ENCODE assay signal across 8 mouse cellular contexts in the genomic region with DNA sequence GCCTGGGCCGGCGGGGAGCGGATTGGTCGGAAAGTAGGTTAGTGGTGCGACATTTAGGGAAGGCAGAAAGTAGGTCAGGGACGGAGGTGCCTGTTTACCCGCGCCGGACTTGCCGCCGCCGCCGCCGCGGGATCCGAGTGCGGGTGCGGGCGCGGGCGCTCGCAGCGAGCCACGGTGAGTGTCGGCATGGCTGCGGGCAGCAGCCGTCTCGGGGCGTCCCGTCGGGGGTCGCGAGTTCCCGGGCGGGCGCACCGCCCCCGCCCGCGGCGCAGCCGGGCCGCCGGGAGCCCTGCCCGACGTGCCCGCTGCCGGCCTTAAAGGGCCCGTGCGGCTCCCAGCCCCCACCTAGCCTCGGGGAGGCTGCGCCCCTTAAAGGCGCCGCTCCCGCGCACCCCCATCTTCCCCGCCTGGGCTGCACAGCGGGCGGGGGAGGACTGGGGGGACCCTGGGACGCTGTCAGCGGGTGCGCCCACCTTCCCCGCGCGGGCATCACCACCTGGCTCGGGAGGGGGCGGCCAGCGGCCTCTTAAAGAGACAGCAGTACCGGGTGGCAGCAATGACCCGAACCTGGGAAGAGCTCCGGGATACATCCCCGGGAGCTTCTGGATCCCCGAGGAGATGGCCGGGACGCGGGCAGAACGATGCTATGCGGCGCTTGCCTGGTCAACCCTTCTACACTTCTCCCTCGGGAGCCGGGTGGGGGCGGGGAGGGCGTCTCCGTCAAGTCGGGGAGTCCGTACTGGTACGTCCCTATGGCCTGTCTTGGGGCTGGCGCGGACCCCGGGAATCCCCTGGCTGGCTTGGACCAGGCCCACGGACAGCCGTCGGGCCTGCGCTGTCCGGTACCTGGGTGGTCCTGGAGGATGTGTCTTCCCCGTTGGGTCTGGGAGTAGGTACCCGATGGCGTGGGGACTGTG. TPM values are rescaled to one million over a fixed set of nuclear protein-coding genes. Genes with fewer than 3 reads are reported as not detected.
DNase-seq lines count a peak whose midpoint lies in the region; ATAC-seq and TF ChIP-seq lines count a peak whose summit lies in the region.

No protein-coding gene starts in this region.

- DNase-seq in ES-E14 (ENCODE audit: low read depth, low spot score) = no peak
- DNase-seq in adrenal gland, postnatal 4 days (ENCODE audit: low spot score in 2 of 2) = peak; percentile 29 to 32
- DNase-seq in hindbrain, embryonic 10.5 days (ENCODE audit: low spot score) = peak; percentile 50
- DNase-seq in layer of hippocampus, postnatal 10 days (ENCODE audit: low spot score in 2 of 2) = peak; percentile 71 to 81
- peak; percentile 61 for DNase-seq in lung, embryonic 14.5 days
- DNase-seq in ovary, postnatal 36 days (ENCODE audit: low spot score) = peak; percentile 67

- peak; percentile 67 for ATAC-seq in forebrain, embryonic 12.5 days (ENCODE audit: low FRiP score)
- ATAC-seq in lung, embryonic 14.5 days (ENCODE audit: insufficient read depth) = peak; percentile 64
- ATAC-seq in megakaryocyte progenitor cell, adult 5-6 weeks (replicated peaks; ENCODE audit: poor library complexity) = no peak

- peak overlapping the region; percentile 87 for H3K4me2 ChIP-seq in forebrain, embryonic 12.5 days
- H3K4me2 ChIP-seq in lung, embryonic 14.5 days = peak overlapping the region; percentile 90

- no peak overlapping the region for H3K27ac ChIP-seq in ES-E14 (ENCODE audit: insufficient read depth, low read depth, low read length, poor library complexity, severe bottlenecking)
- peak overlapping the region; percentile 76 for H3K27ac ChIP-seq in forebrain, embryonic 12.5 days
- peak overlapping the region; percentile 83 for H3K27ac ChIP-seq in hindbrain, embryonic 10.5 days
- H3K27ac ChIP-seq in lung, embryonic 14.5 days (ENCODE audit: low read depth) = peak overlapping the region; percentile 36

- peaks cover 57% of the 10 kb centered on the region for H3K27me3 ChIP-seq in forebrain, embryonic 12.5 days
- H3K27me3 ChIP-seq in hindbrain, embryonic 10.5 days (ENCODE audit: insufficient read depth, poor library complexity, severe bottlenecking) = peaks cover 68% of the 10 kb centered on the region
- peaks cover 35% of the 10 kb centered on the region for H3K27me3 ChIP-seq in lung, embryonic 14.5 days (ENCODE audit: insufficient read depth, low read length)

- peak overlapping the region; percentile 73 for H3K9ac ChIP-seq in ES-E14 (ENCODE audit: insufficient read depth, low read depth, low read length, poor library complexity, severe bottlenecking)
- H3K9ac ChIP-seq in forebrain, embryonic 12.5 days = peak overlapping the region; percentile 65
- peak overlapping the region; percentile 62 for H3K9ac ChIP-seq in lung, embryonic 14.5 days

- peak overlapping the region; percentile 85 to 96 for H3K4me3 ChIP-seq in ES-E14 (ENCODE audit: insufficient read depth in 1 of 2, low read depth in 1 of 2, low read length in 2 of 2, poor library complexity in 1 of 2, severe bottlenecking in 1 of 2)
- peak overlapping the region; percentile 73 for H3K4me3 ChIP-seq in forebrain, embryonic 12.5 days (replicated peaks)
- peak overlapping the region; percentile 75 for H3K4me3 ChIP-seq in hindbrain, embryonic 10.5 days
- peak overlapping the region; percentile 72 for H3K4me3 ChIP-seq in lung, embryonic 14.5 days (ENCODE audit: low read depth, low read length)

- no peaks in the 10 kb centered on the region for H3K36me3 ChIP-seq in ES-E14 (ENCODE audit: control insufficient read depth, insufficient read depth, low read length, poor library complexity, severe bottlenecking)
- H3K36me3 ChIP-seq in forebrain, embryonic 12.5 days (replicated peaks) = no peaks in the 10 kb centered on the region
- no peaks in the 10 kb centered on the region for H3K36me3 ChIP-seq in hindbrain, embryonic 10.5 days
- no peaks in the 10 kb centered on the region for H3K36me3 ChIP-seq in lung, embryonic 14.5 days (ENCODE audit: insufficient read depth)

- in situ Hi-C loops in ES-E14 (cut with MboI; ENCODE audit: low sequenced_read_pairs in 2 of 2, unreplicated experiment in 2 of 2) = no loop called here

- under 1% methylated on average over 74 of the region's 98 CpGs for WGBS in forebrain, embryonic 12.5 days
- under 1% methylated on average over 98 of the region's 98 CpGs for WGBS in hindbrain, embryonic 10.5 days
- under 1% methylated on average over 85 of the region's 98 CpGs for WGBS in lung, embryonic 14.5 days

- TF ChIP-seq CTCF in lung, embryonic 14.5 days (IDR thresholded peaks at IDR 0.05; ENCODE audit: low read depth) = no peak

- H3K4me1 ChIP-seq in ES-E14 (ENCODE audit: control insufficient read depth in 2 of 2, insufficient read depth in 2 of 2, low read length in 2 of 2, poor library complexity in 1 of 2) = 0 out of 4 replicates have a peak, but pooled peaks cover 0 to 3% of the 10 kb centered on the region in 2 experiments
- peaks cover 18% of the 10 kb centered on the region for H3K4me1 ChIP-seq in forebrain, embryonic 12.5 days
- H3K4me1 ChIP-seq in hindbrain, embryonic 10.5 days (replicated peaks) = peaks cover 27% of the 10 kb centered on the region
- H3K4me1 ChIP-seq in lung, embryonic 14.5 days (ENCODE audit: insufficient read depth) = no peaks in the 10 kb centered on the region

- no peaks in the 10 kb centered on the region for H3K9me3 ChIP-seq in ES-E14 (ENCODE audit: control insufficient read depth, insufficient read depth, low read depth, low read length)
- no peaks in the 10 kb centered on the region for H3K9me3 ChIP-seq in forebrain, embryonic 12.5 days
- H3K9me3 ChIP-seq in hindbrain, embryonic 10.5 days = no peaks in the 10 kb centered on the region
- no peaks in the 10 kb centered on the region for H3K9me3 ChIP-seq in lung, embryonic 14.5 days (ENCODE audit: low read depth, low read length)

TF ChIP-seq in ES-E14, 5 proteins besides CTCF, POLR2A, EP300 and RAD21:
- TF ChIP-seq ZC3H11A (IDR thresholded peaks at IDR 0.05; ENCODE audit: borderline replicate concordance, low read depth, low read length) = no peak
- TF ChIP-seq CHD2 (IDR thresholded peaks at IDR 0.05; ENCODE audit: low read depth, low read length) = no peak
- no peak for TF ChIP-seq MAFK (IDR thresholded peaks at IDR 0.05; ENCODE audit: insufficient read depth, low read depth, low read length)
- TF ChIP-seq HCFC1 (IDR thresholded peaks at IDR 0.05; ENCODE audit: borderline replicate concordance, insufficient read depth, low read length) = no peak
- TF ChIP-seq ZNF384 (IDR thresholded peaks at IDR 0.05; ENCODE audit: low read depth, low read length) = no peak

RNA-seq across cellular contexts. Expression of a gene that starts 0.5 kb away (rescaled TPM):
- total RNA-seq in ES-E14 (2012; rRNA removed) = 7.2 and 10.0 TPM in 2 replicates
- 10 to 100 TPM; 27.1 to 31.5 TPM for total RNA-seq in adrenal gland, postnatal 4 days (2021)
- 9.9 and 11.3 TPM in 2 replicates for polyA plus RNA-seq in forebrain, embryonic 12.5 days (2016; fragmentation: Nextera tagmentation; extraction: Ambion mirVana)
- polyA plus RNA-seq in hindbrain, embryonic 10.5 days (2016; fragmentation: Nextera tagmentation; extraction: Ambion mirVana) = 7.2 and 7.3 TPM in 2 replicates
- 10 to 100 TPM; 26.3 to 28.1 TPM for total RNA-seq in layer of hippocampus, postnatal 10 days (2021)
- 10.3 and 10.6 TPM in 2 replicates for polyA plus RNA-seq in lung, embryonic 14.5 days (2014; fragmentation: Nextera tagmentation; extraction: Ambion mirVana)
- 7.0 and 10.0 TPM in 2 replicates for total RNA-seq in megakaryocyte progenitor cell, adult 5-6 weeks (2015)
- total RNA-seq in megakaryocyte progenitor cell, adult 5-6 weeks (2017) = 10.9 and 11.4 TPM in 2 replicates
